Mouse (Mus musculus) liver, adult 2 months (tissue): ENCODE data around the gene Slc3a2. TPM values are rescaled to one million over a fixed set of nuclear protein-coding genes. Genes with fewer than 3 reads are reported as not detected.
A peak's percentile ranks its signal among the peaks of the same experiment; 100 is the strongest.

ENCODE experiments used
- DNase-seq: peaks from one replicate; pipeline ENCODE4 v3.0.0-alpha.2; 2011; ENCODE audit warnings: low read depth, low spot score; ENCODE audit errors: extremely low read depth
- H3K27ac ChIP-seq: fragments of 200-500 bp; replicated peaks from 2 replicates; pipeline ENCODE4 v1.5.1; 2012; ENCODE audit warnings: low read depth, mild to moderate bottlenecking, control low read depth, inconsistent platforms, low read length; ENCODE audit not compliant: insufficient read depth
- H3K27me3 ChIP-seq: fragments of 200-500 bp; 2 replicates; pipeline ENCODE4 v1.6.1; 2012; ENCODE audit warnings: mild to moderate bottlenecking, moderate library complexity, low read length, inconsistent platforms; ENCODE audit not compliant: control insufficient read depth, insufficient read depth
- H3K36me3 ChIP-seq: fragments of 200-500 bp; 2 replicates; pipeline ENCODE4 v1.6.1; 2012; ENCODE audit warnings: low read length, inconsistent platforms; ENCODE audit not compliant: control insufficient read depth, insufficient read depth
- H3K4me1 ChIP-seq: fragments of 200-500 bp; 2 replicates; pipeline ENCODE4 v1.6.1; 2011; ENCODE audit warnings: low read length; ENCODE audit not compliant: control insufficient read depth, insufficient read depth
- H3K4me3 ChIP-seq: fragments of 200-500 bp; 2 replicates; pipeline ENCODE4 v1.5.1; 2011; ENCODE audit warnings: low read depth, mild to moderate bottlenecking, control low read depth, low read length, moderate library complexity; ENCODE audit not compliant: insufficient read depth
- H3K79me2 ChIP-seq: fragments of 200-500 bp; 2 replicates; pipeline ENCODE4 v1.6.1; 2012; ENCODE audit warnings: inconsistent platforms, mild to moderate bottlenecking, low read length, moderate library complexity; ENCODE audit not compliant: control insufficient read depth, insufficient read depth
- H3K9ac ChIP-seq: fragments of 200-500 bp; 2 replicates; pipeline ENCODE4 v1.6.1; 2012; ENCODE audit warnings: low read depth, mild to moderate bottlenecking, control low read depth, inconsistent platforms, low read length
- CTCF ChIP-seq: fragments of 200-500 bp; IDR thresholded peaks from 2 replicates; pipeline ENCODE4 v1.5.1; 2011; ENCODE audit warnings: low read depth, low read length, control low read depth
- POLR2A ChIP-seq: fragments of 200-500 bp; IDR thresholded peaks from 2 replicates; pipeline ENCODE4 v1.6.1; 2011; ENCODE audit warnings: low read length, control low read depth; ENCODE audit not compliant: insufficient read depth; ENCODE audit errors: extremely low read depth
- WGBS: fragments of 180-500 bp; shearing (Covaris S2); methylation state at CpG from one replicate; pipeline ENCODE4 v1.1.7; 2018; 5-methylcytosine and 5-hydroxymethylcytosine counted together
- polyA plus RNA-seq: library from polyadenylated mRNA; depleted of rRNA; stranded (reverse); fragments of >200 nt; gene quantifications from 2 replicates; pipeline ENCODE4 v1.2.3, GENCODE M21; 2012
- total RNA-seq: library from RNA; depleted of rRNA; stranded (reverse); fragments of >200 nt; gene quantifications from 2 replicates; pipeline ENCODE4 v1.2.3, GENCODE M21; 2014

The Slc3a2 gene
- total and polyA plus RNA-seq, 2 experiments, result 30.2 to 71.6 TPM

DNA sequence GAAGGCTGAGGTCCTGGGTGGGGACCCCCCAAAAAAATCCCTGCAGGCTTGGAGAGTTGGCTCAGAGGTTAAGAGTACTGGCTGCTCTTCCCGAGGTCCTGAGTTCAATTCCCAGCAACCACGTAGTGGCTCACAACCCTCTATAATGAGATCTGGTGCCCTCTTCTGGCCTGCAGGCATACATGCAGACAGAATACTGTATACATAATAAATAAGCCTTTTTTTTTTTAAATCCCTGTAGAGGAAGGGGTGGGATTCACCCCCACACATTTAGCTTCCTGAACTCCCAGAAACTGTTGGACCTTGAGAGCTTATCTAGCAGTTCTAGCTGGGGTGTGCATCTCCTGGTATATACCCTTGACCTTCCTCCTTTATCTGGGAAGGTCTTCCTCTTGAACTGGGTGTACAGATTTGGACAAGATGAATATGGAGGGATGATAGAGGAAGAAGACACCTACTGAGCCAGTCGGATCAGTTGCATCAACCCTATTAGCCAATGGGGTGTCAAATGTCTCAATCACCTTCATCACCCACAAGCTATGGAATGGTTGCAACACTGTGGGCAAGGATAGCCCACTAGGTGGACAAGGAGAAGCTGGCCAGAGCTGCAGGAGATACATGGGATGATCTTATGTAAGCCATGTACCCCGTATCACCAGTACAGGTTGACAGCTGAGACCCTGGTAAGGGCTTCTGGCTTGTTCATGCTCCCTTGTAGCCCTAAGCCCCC, 41.4 kb downstream of the Slc3a2 start:
- no peak overlapping the region for H3K27ac ChIP-seq
- TF ChIP-seq POLR2A, result no peak
- TF ChIP-seq CTCF, result no peak
- no peaks in the 10 kb centered on the region for H3K79me2 ChIP-seq
- H3K36me3 ChIP-seq, result no peaks in the 10 kb centered on the region
- WGBS, result 93% methylated on average over 4 of the region's 4 CpGs
- no peaks in the 10 kb centered on the region for H3K27me3 ChIP-seq
- DNase-seq, result no peak
- H3K4me3 ChIP-seq, result no peak overlapping the region
- H3K9ac ChIP-seq, result no peak overlapping the region
- peaks cover 8% of the 10 kb centered on the region for H3K4me1 ChIP-seq

DNA sequence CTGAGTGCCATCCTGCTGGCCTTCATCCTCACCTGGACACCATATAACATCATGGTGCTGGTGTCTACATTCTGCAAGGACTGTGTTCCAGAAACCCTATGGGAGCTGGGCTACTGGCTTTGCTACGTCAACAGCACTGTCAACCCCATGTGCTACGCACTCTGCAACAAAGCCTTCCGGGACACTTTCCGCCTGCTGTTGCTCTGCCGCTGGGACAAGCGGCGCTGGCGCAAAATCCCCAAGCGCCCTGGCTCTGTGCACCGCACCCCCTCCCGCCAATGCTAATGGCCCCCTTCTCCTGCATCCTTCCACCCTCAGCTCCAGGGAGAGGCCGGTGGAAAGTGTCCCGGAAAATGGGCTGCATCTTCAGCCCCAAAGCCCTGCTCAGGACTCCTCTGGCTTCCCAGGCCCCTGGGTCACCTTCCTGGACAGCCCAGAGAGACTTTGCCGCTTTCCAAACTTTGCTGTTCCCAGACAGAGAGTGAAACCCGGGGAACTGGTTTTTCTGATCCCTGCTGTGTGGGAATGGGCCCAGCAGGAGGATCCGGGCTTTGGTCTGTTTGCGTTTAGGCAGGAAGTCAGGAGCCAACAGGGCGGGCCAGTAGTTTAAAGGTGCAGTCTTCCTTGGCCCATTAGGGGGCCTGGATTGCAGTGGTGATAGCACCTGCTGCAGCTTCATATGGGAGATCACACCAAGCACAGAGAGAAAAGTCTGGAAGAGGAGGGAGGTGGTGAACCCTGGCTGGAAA, 44.0 kb downstream of the Slc3a2 start:
- 12% methylated on average over 18 of the region's 18 CpGs for WGBS
- Histone ChIP-seq H3K4me3 (peak overlapping the region; percentile 56), H3K79me2 (no peaks in the 10 kb centered on the region), H3K36me3 (no peaks in the 10 kb centered on the region), H3K9ac (peak overlapping the region; percentile 62), H3K4me1 (peaks cover 8% of the 10 kb centered on the region), H3K27ac (peak overlapping the region; percentile 53), H3K27me3 (no peaks in the 10 kb centered on the region)
- TF ChIP-seq POLR2A (0 out of 2 replicates have a peak, but pooled peaks have one; percentile 22), CTCF (peak; percentile 28; the same call in 1 of the 2 replicates)
- peak; percentile 69 for DNase-seq

DNA sequence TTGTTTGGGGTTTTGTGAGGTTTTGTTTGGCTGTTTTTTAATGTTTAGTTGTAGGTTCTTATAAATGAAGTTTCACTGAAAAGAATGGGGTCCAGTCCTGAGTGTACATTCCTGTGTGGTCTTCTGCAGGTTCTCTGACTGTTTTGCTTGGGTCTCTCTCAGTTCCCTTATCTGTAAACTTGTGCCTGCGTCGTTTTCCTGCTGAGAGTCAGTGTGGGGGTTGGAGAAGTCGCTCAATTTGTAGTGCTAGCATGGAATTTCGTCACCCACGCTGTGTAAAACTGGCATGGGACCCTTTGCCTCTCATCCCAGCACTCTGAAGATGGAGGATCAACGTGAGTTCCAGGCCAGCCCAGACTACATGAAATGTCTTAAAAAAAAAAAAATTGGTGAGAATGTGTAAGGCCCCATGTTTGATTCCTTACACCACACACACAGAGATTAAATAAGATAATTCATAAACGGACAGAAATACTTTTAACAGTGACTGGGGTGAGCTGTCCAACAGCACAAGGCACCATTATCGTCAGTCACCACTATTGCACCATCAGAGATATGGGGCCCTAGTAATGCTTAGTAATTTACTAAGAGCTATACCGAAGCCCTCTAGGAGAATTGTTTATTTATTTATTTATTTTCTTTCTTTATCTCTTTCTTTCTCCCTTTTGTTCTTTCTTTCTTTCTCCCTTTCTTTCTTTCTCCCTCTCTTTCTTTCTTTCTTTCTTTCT, 49.7 kb downstream of the Slc3a2 start:
- no peak for DNase-seq
- WGBS, result 53% methylated on average over 9 of the region's 9 CpGs
- H3K4me3 ChIP-seq, result no peak overlapping the region
- no peaks in the 10 kb centered on the region for H3K79me2 ChIP-seq
- no peak overlapping the region for H3K27ac ChIP-seq
- no peak overlapping the region for H3K9ac ChIP-seq
- H3K36me3 ChIP-seq, result no peaks in the 10 kb centered on the region
- H3K4me1 ChIP-seq, result peaks cover 3% of the 10 kb centered on the region; the same call in 1 of the 2 replicates
- no peaks in the 10 kb centered on the region for H3K27me3 ChIP-seq
- TF ChIP-seq CTCF (no peak), POLR2A (no peak)

DNA sequence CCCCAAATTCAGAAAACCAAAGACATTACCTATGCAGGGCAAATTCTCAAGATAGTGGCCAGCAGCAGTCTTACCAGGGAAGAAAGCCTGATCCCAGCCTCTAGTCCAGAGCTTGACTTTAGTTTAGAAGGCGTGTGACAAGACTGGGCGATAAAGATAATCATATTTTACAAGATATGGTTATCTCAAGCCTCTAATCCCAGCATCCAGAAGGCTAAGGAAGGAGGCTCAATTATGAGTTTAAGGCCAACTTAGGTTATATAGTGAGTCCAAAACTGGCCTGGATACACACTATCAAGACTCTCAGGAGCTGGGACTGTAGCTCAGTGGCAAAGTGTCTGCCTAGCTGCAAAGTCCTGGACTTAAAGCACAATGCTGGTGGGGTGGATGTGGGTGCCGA, 50.3 kb downstream of the Slc3a2 start:
- TF ChIP-seq POLR2A (no peak), CTCF (no peak)
- WGBS, result 88% methylated on average over 3 of the region's 3 CpGs
- Histone ChIP-seq H3K27me3 (no peaks in the 10 kb centered on the region), H3K36me3 (no peaks in the 10 kb centered on the region), H3K79me2 (no peaks in the 10 kb centered on the region), H3K27ac (no peak overlapping the region), H3K4me1 (no peaks in the 10 kb centered on the region), H3K9ac (no peak overlapping the region), H3K4me3 (no peak overlapping the region)
- no peak for DNase-seq

DNA sequence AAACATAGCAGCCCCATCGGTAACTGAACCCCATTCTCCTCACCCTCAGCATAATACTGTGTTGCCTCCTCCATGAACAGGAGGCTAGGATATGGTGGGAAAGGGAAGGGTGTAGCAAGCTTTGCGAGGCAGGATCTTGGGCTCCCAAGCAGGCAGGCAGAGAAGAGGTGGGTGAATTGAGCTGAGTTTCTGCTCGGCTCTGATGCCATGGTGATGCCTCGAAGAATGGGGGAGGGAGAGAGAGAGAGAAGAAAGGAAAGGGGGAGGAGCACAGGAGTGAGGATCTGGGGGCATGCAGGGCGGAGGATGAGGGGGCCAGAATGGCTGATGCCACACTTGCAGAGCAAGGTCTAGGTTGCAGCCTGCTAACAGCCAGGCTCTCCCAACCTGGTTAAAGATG, 57.4 kb downstream of the Slc3a2 start:
- no peak overlapping the region for H3K4me3 ChIP-seq
- no peaks in the 10 kb centered on the region for H3K36me3 ChIP-seq
- TF ChIP-seq POLR2A (no peak), CTCF (no peak)
- 80% methylated on average over 5 of the region's 5 CpGs for WGBS
- DNase-seq, result no peak
- H3K27me3 ChIP-seq, result peaks cover 6% of the 10 kb centered on the region
- no peak overlapping the region for H3K27ac ChIP-seq
- H3K4me1 ChIP-seq, result 0 out of 2 replicates have a peak, but pooled peaks cover 2% of the 10 kb centered on the region
- no peak overlapping the region for H3K9ac ChIP-seq
- H3K79me2 ChIP-seq, result no peaks in the 10 kb centered on the region
